Mouse (Mus musculus): ENCODE data around the gene Tm4sf5.
A peak's percentile ranks its signal among the peaks of the same experiment; 100 is the strongest.

GRCm38 (mm10) chr11:70525184-70525678, 20.2 kb downstream of the Tm4sf5 start, which contains the start of gene Psmb6:
- peak; percentile 86 for TF ChIP-seq POLR2A (IDR thresholded peaks at IDR 0.05; ENCODE audit: control insufficient read depth, low read depth, low read length)
- no peak for TF ChIP-seq CTCF (IDR thresholded peaks at IDR 0.05; ENCODE audit: control insufficient read depth, insufficient read depth, insufficient replicate concordance, low read depth, low read length)
